Mouse (Mus musculus): ENCODE results near the gene Slc25a33. TPM values are rescaled to one million over a fixed set of nuclear protein-coding genes. Genes with fewer than 3 reads are reported as not detected.
"Not testable (repeated sequence)": the region's sequence is repeated elsewhere in the genome, so short reads cannot be mapped to it uniquely, and the experiment has no call there.

Gene Slc25a33
- polyA plus RNA-seq, 1 experiment from 2014 or later, result 18.4 TPM

DNA sequence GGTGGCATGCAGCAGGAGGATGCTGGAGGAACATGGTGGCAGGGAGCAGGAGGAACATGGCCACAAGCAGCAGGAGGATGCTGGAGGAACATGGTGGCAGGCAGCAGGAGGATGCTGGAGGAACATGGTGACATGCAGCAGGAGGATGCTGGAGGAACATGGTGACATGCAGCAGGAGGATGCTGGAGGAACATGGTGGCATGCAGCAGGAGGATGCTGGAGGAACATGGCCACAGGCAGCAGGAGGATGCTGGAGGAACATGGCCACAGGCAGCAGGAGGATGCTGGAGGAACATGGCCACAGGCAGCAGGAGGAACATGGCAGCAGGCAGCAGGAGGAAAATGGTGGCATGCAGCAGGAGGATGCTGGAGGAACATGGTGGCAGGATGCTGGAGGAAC lies 36.3 kb upstream of the Slc25a33 start:
- not testable (repeated sequence) for H3K36me3 ChIP-seq (replicated peaks; ENCODE audit: control insufficient read depth, insufficient read depth, low read depth, low read length); DNase-seq (ENCODE audit: low spot score); H3K4me2 ChIP-seq (ENCODE audit: low read depth, low read length); H3K9ac ChIP-seq (replicated peaks; ENCODE audit: low read length); H3K27ac ChIP-seq (replicated peaks; ENCODE audit: low read depth, low read length); H3K4me3 ChIP-seq (ENCODE audit: low read depth, low read length); ATAC-seq (replicated peaks; ENCODE audit: insufficient number of reproducible peaks, low FRiP score, low TSS enrichment, low read depth); H3K9me3 ChIP-seq (replicated peaks; ENCODE audit: control insufficient read depth, low read length); H3K27me3 ChIP-seq (ENCODE audit: control insufficient read depth, insufficient read depth, low read length); H3K4me1 ChIP-seq (ENCODE audit: control insufficient read depth, insufficient read depth, low read length)

DNA sequence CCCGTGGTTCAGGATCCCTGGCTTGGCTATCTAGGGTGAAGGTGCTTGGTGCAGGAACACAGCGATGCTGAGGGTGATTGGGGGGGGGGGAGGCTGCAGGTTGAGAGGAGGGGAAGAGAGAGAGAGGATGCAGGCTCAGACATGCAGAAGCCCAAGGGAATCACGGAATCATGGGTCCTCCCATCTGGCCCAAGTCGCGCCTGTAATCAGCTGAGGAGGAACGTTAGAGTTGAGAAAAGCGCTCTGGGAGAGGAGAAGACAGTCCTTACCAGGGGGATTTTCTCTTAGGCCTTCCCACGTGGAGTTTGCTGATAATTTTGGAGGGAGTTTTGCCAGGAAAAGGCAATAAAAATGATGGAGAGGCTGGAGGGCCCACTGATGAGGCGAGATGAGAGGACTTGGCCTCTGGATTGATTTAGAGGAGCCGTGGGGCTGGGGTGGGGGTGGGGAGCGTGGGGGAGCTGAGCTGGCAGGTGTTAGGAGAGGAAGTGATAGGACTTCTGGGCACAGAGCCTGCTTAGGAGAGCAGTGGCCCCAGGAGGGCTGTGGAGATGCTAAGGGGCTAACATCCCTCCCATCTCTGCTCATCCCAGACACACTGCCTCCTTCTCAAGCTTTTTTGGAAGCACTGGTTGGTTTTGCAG lies 34.6 kb upstream of the Slc25a33 start:
- WGBS, result 43% methylated on average over 11 of the region's 11 CpGs
- H3K27ac ChIP-seq (replicated peaks; ENCODE audit: low read depth, low read length), result no peak overlapping the region
- no peak overlapping the region for H3K4me3 ChIP-seq (ENCODE audit: low read depth, low read length)
- no peaks in the 10 kb centered on the region; the same call in 1 of the 2 replicates for H3K4me1 ChIP-seq (ENCODE audit: control insufficient read depth, insufficient read depth, low read length)
- ATAC-seq (replicated peaks; ENCODE audit: insufficient number of reproducible peaks, low FRiP score, low TSS enrichment, low read depth), result no peak
- no peaks in the 10 kb centered on the region for H3K27me3 ChIP-seq (ENCODE audit: control insufficient read depth, insufficient read depth, low read length)
- H3K36me3 ChIP-seq (replicated peaks; ENCODE audit: control insufficient read depth, insufficient read depth, low read depth, low read length), result no peaks in the 10 kb centered on the region
- H3K9me3 ChIP-seq (replicated peaks; ENCODE audit: control insufficient read depth, low read length), result no peaks in the 10 kb centered on the region
- no peak overlapping the region; the same call in 1 of the 2 replicates for H3K9ac ChIP-seq (replicated peaks; ENCODE audit: low read length)
- DNase-seq (ENCODE audit: low spot score), result no peak
- H3K4me2 ChIP-seq (ENCODE audit: low read depth, low read length), result no peak overlapping the region

DNA sequence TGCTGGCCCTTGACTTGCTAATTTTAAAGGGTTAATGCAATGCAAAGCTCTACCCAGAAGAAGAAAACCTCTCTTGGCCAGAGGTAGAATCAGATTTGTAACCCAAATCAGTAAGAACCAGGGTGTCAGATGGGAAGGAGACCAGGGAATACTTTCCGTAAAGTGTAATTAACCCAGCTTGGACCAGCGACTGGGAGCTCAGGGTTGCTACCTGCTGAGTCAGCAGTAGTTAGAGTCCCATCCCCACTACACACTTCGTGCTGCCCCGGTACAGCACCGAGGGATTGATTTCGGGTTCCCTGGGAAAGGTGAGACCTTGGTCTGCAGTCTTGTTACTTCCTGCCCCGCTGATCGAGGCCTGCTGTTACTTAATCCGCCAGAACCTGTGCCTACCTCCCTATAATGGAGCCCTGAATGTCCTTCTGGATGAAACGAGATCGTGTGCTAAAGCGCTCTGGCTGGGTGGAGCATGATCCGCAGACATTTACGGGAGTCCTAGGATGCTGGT lies 34.0 kb upstream of the Slc25a33 start:
- 24% methylated on average over 14 of the region's 14 CpGs for WGBS
- ATAC-seq (replicated peaks; ENCODE audit: insufficient number of reproducible peaks, low FRiP score, low TSS enrichment, low read depth) (no peak), DNase-seq (ENCODE audit: low spot score) (peak; percentile 47)
- no peaks in the 10 kb centered on the region; the same call in 1 of the 2 replicates for H3K4me1 ChIP-seq (ENCODE audit: control insufficient read depth, insufficient read depth, low read length)
- no peaks in the 10 kb centered on the region for H3K9me3 ChIP-seq (replicated peaks; ENCODE audit: control insufficient read depth, low read length)
- no peaks in the 10 kb centered on the region for H3K27me3 ChIP-seq (ENCODE audit: control insufficient read depth, insufficient read depth, low read length)
- no peak overlapping the region for H3K4me3 ChIP-seq (ENCODE audit: low read depth, low read length)
- no peak overlapping the region; the same call in 1 of the 2 replicates for H3K9ac ChIP-seq (replicated peaks; ENCODE audit: low read length)
- no peak overlapping the region for H3K27ac ChIP-seq (replicated peaks; ENCODE audit: low read depth, low read length)
- no peak overlapping the region for H3K4me2 ChIP-seq (ENCODE audit: low read depth, low read length)
- no peaks in the 10 kb centered on the region for H3K36me3 ChIP-seq (replicated peaks; ENCODE audit: control insufficient read depth, insufficient read depth, low read depth, low read length)

DNA sequence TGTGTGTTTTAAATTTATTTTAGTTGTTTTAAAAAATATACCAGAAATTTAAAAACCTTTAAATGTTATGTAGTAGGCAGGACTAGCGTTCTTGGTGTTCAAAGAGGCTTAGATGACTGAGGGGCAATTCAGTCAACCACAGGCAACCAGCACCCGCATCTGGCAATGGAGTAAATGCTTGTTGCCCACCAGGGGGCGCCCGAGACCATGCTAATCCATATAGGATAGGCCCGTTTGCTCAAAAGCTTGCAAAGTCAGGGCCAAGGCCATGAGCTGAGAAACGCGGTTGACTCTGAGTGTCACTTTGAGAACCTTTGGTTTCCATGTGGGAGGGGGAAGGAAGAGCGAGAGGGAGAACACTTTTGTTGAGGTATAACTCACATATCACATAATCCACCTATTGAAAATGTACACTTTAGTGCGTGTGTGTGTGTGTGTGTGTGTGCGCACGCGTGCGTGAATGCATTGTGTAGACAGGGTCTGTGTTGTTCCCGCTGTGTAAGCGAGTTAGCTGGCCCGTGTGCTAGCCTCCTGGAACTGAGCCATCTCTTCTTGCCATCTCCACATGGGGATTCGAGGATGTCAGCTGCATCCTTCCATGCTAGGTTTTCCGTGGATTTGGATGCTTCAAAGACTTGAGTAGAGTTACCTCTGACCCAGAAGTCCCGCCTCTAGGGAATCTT lies 32.8 kb upstream of the Slc25a33 start:
- Histone ChIP-seq H3K36me3 (replicated peaks; ENCODE audit: control insufficient read depth, insufficient read depth, low read depth, low read length) (no peaks in the 10 kb centered on the region), H3K4me1 (ENCODE audit: control insufficient read depth, insufficient read depth, low read length) (no peaks in the 10 kb centered on the region; the same call in 1 of the 2 replicates), H3K4me2 (ENCODE audit: low read depth, low read length) (no peak overlapping the region), H3K4me3 (ENCODE audit: low read depth, low read length) (no peak overlapping the region), H3K9me3 (replicated peaks; ENCODE audit: control insufficient read depth, low read length) (no peaks in the 10 kb centered on the region), H3K27me3 (ENCODE audit: control insufficient read depth, insufficient read depth, low read length) (no peaks in the 10 kb centered on the region), H3K27ac (replicated peaks; ENCODE audit: low read depth, low read length) (no peak overlapping the region), H3K9ac (replicated peaks; ENCODE audit: low read length) (no peak overlapping the region)
- DNase-seq (ENCODE audit: low spot score), result peak; percentile 97
- peak; percentile 80 for ATAC-seq (replicated peaks; ENCODE audit: insufficient number of reproducible peaks, low FRiP score, low TSS enrichment, low read depth)
- WGBS, result 49% methylated on average over 19 of the region's 19 CpGs

DNA sequence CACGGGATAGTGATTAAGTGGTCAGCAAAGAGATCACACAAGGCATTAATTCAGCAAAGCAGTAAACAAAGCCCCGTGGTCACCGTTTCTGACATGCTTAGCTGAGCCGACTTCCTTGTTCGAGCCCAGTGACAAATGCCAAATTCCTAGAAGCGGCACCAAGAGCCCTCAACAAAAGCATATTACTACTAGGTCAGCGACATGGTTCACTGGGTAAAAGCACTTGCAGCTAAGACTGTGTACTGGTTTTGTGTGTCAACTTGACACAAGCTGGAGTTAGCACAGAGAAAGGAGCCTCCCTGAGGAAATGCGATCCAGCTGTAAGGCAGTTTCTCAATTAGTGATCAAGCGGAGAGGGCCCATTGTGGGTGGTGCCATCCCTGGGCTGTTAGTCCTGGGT lies 28.2 kb upstream of the Slc25a33 start:
- Histone ChIP-seq H3K9me3 (replicated peaks; ENCODE audit: control insufficient read depth, low read length) (no peaks in the 10 kb centered on the region), H3K4me3 (ENCODE audit: low read depth, low read length) (no peak overlapping the region), H3K36me3 (replicated peaks; ENCODE audit: control insufficient read depth, insufficient read depth, low read depth, low read length) (no peaks in the 10 kb centered on the region), H3K27me3 (ENCODE audit: control insufficient read depth, insufficient read depth, low read length) (no peaks in the 10 kb centered on the region), H3K4me1 (ENCODE audit: control insufficient read depth, insufficient read depth, low read length) (peaks cover 5% of the 10 kb centered on the region; the same call in 1 of the 2 replicates), H3K27ac (replicated peaks; ENCODE audit: low read depth, low read length) (no peak overlapping the region), H3K9ac (replicated peaks; ENCODE audit: low read length) (no peak overlapping the region), H3K4me2 (ENCODE audit: low read depth, low read length) (no peak overlapping the region)
- DNase-seq (ENCODE audit: low spot score), result peak; percentile 39
- ATAC-seq (replicated peaks; ENCODE audit: insufficient number of reproducible peaks, low FRiP score, low TSS enrichment, low read depth), result no peak
- 31% methylated on average over 9 of the region's 9 CpGs for WGBS

DNA sequence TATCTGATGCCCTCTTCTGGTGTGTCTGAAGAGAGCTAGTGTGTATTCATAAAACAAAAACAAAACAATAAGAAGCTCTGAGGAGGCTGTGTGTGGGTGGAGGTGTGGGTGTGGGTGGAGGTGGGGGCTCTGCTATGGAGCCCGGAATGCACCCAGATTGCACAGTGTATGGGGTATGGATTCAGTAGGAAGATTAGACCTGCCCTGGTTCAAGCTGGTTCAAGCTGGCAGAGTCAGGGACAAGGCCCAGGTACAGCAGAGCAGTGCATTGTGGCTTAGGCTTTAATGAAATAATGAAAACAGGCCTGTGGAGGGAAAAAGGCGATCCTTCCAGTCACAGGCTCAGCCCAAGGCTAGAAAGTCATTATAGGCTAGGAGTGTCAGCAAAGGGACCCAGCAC lies 26.5 kb upstream of the Slc25a33 start:
- ATAC-seq (replicated peaks; ENCODE audit: insufficient number of reproducible peaks, low FRiP score, low TSS enrichment, low read depth) (no peak), DNase-seq (ENCODE audit: low spot score) (no peak)
- Histone ChIP-seq H3K36me3 (replicated peaks; ENCODE audit: control insufficient read depth, insufficient read depth, low read depth, low read length) (no peaks in the 10 kb centered on the region), H3K9me3 (replicated peaks; ENCODE audit: control insufficient read depth, low read length) (no peaks in the 10 kb centered on the region), H3K27me3 (ENCODE audit: control insufficient read depth, insufficient read depth, low read length) (no peaks in the 10 kb centered on the region), H3K4me3 (ENCODE audit: low read depth, low read length) (no peak overlapping the region), H3K27ac (replicated peaks; ENCODE audit: low read depth, low read length) (no peak overlapping the region), H3K9ac (replicated peaks; ENCODE audit: low read length) (no peak overlapping the region), H3K4me1 (ENCODE audit: control insufficient read depth, insufficient read depth, low read length) (peaks cover 5% of the 10 kb centered on the region; the same call in 1 of the 2 replicates), H3K4me2 (ENCODE audit: low read depth, low read length) (no peak overlapping the region)
- WGBS, result 72% methylated on average over 2 of the region's 2 CpGs

DNA sequence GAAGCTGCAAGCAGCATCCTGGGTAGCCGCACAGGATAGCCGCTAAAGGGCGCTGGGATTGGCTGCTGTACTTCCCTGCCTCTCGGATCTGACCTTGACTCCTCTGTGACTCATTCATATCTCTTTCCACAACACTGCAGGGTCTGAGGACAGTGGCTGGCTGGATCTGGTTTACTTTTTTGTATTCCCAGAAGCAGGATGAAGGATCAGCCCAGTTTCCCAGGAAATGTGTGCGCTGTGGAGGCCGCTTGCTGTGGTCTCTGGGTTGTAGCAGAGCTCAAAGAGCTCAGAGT lies 26.0 kb upstream of the Slc25a33 start:
- Histone ChIP-seq H3K4me1 (ENCODE audit: control insufficient read depth, insufficient read depth, low read length) (peaks cover 5% of the 10 kb centered on the region; the same call in 1 of the 2 replicates), H3K4me2 (ENCODE audit: low read depth, low read length) (no peak overlapping the region), H3K27me3 (ENCODE audit: control insufficient read depth, insufficient read depth, low read length) (no peaks in the 10 kb centered on the region), H3K9ac (replicated peaks; ENCODE audit: low read length) (no peak overlapping the region), H3K9me3 (replicated peaks; ENCODE audit: control insufficient read depth, low read length) (no peaks in the 10 kb centered on the region), H3K36me3 (replicated peaks; ENCODE audit: control insufficient read depth, insufficient read depth, low read depth, low read length) (no peaks in the 10 kb centered on the region), H3K27ac (replicated peaks; ENCODE audit: low read depth, low read length) (no peak overlapping the region), H3K4me3 (ENCODE audit: low read depth, low read length) (no peak overlapping the region)
- WGBS, result 91% methylated on average over 6 of the region's 6 CpGs
- DNase-seq (ENCODE audit: low spot score) (no peak), ATAC-seq (replicated peaks; ENCODE audit: insufficient number of reproducible peaks, low FRiP score, low TSS enrichment, low read depth) (no peak)

Data from embryonic facial prominence, embryonic 11.5 days (tissue).